Mouse (Mus musculus): Measurements from ENCODE around the gene Cdk12. TPM values are rescaled to one million over a fixed set of nuclear protein-coding genes. Genes with fewer than 3 reads are reported as not detected.

Cdk12 gene
- total RNA-seq, 1 experiment from 2014 or later: 51.7 TPM

DNA sequence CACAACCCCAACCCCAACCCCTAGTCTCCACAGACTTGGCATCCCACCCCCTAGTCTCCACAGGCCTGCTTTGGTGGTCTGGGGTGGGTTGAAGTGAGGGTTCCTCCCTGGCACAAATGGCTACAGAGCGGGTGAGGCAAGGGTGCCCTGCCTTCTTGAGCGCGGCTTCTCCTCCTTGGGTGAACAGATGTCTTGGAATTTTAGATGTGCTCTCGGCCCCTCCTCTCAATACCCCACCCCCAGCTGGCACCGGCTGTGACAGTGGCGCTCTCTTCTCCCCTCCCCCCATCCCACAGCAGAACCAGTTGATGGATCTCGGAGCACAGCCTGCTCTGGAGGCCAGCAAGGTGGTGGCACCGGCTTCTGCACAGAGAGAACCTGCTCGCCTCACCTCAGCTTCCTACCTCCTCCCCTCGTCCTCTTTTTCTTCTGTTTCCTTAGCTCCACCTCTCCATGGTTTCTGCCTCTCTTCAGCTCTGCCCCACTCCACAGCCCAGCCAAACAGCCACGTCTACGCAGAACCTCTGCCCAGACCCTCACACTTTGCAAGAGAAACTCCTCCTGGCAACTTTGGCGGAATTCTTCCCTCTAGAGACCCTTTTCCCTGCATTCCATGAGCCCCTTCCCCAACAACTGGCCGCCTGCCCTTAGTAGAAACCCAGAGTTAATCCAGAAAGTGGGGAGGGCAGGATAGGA lies 115.7 kb downstream of the Cdk12 start:
- no peak for DNase-seq

GRCm38 (mm10) chr11:98319120-98319519 lies 116.3 kb downstream of the Cdk12 start:
- DNase-seq: no peak

DNA sequence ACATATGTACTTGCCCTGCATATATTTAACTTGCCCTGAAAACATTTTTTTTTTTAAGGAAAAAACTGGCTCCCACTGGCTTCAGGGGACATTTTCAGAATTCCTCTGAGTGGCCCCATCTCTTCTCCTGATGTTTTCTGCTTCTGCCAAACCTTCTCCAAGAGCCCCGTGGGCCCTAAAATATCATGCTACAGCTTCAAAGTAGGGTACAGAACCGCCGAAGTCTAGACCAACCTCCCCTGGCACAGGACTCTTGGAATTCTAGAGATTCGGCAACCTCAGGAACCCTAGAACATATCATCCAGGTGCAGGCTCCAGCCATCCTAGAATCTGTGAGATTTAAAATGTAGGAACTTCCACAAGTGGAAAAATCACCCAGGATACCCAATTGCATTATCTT lies 116.7 kb downstream of the Cdk12 start:
- DNase-seq: no peak

GRCm38 (mm10) chr11:98319944-98320343 lies 117.1 kb downstream of the Cdk12 start:
- DNase-seq: no peak

DNA sequence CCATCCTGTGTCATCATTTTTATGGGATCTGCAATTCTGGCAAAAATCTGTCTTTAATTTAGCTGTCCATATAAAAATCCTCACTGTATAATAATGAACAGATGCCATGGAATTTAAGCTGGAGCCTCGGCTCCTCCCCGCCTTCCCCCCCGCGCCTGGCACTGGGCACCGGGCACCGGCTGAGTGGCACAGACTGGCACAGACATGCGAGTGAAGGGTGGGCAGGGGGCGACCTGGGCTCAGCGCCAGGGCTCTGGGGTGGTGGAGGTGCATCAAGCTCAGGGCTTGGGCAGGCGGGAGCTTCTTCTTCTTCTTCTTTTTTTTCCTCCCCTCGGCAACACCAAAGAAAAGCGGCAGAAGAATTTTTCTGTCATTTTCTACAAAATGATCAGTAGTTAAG lies 117.5 kb downstream of the Cdk12 start:
- DNase-seq: no peak

GRCm38 (mm10) chr11:98320806-98321676 lies 118.2 kb downstream of the Cdk12 start:
- no peak for DNase-seq

DNA sequence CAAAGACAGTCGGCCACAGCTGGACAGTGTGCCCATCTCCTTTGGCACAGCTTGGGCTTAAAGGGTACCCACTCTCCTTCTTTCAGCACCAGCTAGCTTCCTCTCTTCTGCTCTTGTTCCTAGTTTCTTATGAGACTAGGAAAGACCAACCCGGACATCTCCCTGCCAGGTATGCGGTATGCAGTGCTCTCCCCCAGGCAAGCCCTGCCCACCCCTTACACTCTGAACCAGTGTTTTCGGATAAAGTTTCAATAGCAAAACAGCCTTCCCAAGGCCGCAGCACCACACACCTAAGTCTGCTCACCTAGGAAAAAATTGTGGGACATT lies 118.8 kb downstream of the Cdk12 start:
- DNase-seq: no peak

DNA sequence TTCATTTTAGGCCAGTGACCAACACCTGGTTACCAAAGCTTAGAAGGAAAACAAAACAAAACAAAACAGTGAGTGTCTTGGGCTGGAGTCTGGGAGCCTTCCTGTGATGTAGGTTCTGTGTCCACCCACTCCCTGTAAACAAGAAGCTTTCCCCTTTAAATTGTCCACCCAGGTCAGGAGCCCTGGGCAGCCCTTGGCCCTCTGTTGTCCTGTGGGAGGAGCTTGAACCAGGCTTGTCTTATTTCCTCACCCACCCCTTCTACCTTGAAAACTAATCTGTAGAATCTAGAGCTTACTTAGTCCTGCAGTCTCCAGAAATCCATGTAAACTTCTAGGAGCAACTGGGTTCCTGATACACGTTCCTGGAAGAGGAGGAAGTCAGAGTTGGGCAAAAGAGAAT lies 119.3 kb downstream of the Cdk12 start:
- no peak for DNase-seq

DNA sequence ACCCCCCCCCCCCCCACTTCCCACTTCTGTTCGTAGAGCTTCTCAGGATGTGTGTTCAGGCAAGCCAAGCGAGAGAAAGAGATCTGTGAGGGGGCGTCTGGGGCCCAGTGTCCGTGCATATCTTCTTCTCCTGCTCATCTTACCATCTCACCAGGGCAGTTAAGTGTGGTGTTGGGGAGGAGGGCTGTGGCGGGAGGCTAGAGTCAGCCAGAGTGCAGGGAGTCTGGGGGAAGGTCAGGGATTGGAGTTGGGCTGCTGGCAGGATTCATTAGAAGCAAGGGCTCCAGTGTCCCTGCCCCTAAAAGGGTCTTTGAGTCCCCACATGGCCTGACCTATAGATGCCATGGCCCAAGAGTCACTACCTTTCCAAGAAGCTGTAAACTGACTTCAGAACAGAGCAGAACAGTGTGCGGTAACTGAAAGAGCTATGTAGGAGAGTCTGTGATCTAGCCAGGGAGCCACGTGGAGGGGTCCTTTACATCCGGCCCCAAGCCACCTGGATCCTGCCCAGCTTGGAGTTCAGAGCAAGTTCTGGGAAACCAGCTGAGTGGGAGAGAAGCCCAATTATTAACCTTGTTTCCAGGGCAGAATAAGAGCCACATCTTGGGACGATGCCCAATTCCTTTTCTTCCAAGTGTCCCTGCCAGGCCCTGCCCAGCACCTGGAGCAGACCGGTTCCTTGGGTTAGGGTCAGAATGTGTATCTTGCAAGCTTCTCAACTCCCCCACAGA lies 120.4 kb downstream of the Cdk12 start:
- no peak for DNase-seq

DNA sequence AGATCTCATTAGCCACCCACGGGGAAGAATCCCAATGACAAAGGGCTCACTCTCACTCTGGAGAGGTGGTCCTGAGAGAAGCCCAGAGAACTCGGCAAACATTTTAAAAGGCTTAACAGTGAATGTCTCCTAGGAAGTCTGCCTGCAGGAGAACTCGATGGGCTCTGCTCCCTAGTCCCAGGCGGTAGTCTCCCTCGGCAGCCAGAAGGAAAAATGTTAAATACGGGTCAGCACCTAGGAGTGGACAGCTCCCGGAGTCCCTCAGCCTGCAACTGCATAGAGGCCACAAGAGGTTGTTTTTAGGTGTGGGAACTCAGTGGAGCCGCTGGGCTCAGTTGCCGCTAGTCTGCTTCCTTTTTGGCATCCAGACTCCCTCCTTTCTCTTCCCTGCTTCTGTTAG lies 121.1 kb downstream of the Cdk12 start:
- no peak for DNase-seq

GRCm38 (mm10) chr11:98325191-98325820 lies 122.4 kb downstream of the Cdk12 start:
- no peak for DNase-seq

DNA sequence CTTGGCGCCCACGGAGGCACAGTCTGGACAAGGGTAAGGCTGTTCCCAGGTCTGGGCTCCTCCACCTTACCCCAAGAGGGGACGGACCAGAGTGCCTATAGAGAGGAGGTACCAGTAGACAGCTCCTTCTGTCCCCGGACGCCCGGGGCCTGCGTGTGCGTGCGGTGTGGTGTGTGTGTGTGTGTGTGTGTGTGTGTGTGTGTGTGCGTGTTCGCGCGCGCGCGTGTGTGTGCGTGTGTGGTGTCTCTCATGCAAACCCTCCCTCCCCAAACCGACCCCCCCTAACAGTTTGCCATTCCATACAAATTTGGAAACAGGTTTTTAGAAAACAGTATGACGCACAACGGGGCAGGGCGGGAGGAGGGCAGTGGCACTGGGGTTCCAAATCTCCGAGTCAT lies 123.0 kb downstream of the Cdk12 start:
- DNase-seq: no peak

GRCm38 (mm10) chr11:98326741-98327135 lies 123.9 kb downstream of the Cdk12 start:
- DNase-seq: no peak

GRCm38 (mm10) chr11:98327136-98328030 lies 124.5 kb downstream of the Cdk12 start:
- no peak for DNase-seq

DNA sequence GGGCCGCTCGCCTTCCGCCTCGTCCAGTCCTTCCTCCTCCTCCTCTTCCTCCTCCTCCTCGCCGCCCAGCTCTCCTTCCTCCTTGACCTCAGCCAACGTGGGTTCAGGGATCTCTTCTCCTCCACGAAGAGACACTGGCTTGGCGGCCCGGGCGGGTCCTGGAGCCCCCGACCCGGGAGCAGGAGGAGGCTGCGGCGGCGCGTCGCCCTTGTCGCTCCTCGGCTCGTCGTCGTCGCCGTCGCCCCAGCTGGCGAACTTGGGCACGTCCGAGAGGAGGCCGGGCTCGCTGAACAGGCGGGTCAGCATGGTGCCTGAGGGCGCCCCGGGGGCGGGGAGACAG lies 125.1 kb downstream of the Cdk12 start:
- DNase-seq: no peak

Small RNAs within 50 kb of the gene (microRNA-seq; reads per million reads assigned to microRNA genes)
- gene Gm27399: 0 reads per million in 2 experiments
- gene Mir5119: 0 to 0.71 reads per million in 2 experiments

Other genes starting within 250 kb of the Cdk12 start
- 13.4 and 20.9 TPM in 2 replicates for gene Plxdc1, start 216.6 kb upstream of the Cdk12 start, total RNA-seq (2021)
- gene Arl5c, start 206.9 kb upstream of the Cdk12 start, total RNA-seq (2021): 0.79 TPM in 1 of 2 replicates, not detected in the other
- gene Cacnb1, start 180.0 kb upstream of the Cdk12 start, total RNA-seq (2021): 7.4 and 10.4 TPM in 2 replicates
- 1,136 and 1,344 TPM in 2 replicates for gene Rpl19, start 176.3 kb upstream of the Cdk12 start, total RNA-seq (2021)
- 1.9 and 2.2 TPM in 2 replicates for gene Stac2, start 149.6 kb upstream of the Cdk12 start, total RNA-seq (2021)
- gene Fbxl20, start 52.7 kb upstream of the Cdk12 start, total RNA-seq (2021): 27.0 and 41.7 TPM in 2 replicates
- gene Med1, start 9.8 kb upstream of the Cdk12 start, total RNA-seq (2021): 75.4 and 86.1 TPM in 2 replicates
- gene Neurod2, start 126.6 kb downstream of the Cdk12 start, total RNA-seq (2021): not detected in 2 replicates
- 0.24 TPM in 1 of 2 replicates, not detected in the other for gene Ppp1r1b, start 145.3 kb downstream of the Cdk12 start, total RNA-seq (2021)
- gene Stard3, start 155.3 kb downstream of the Cdk12 start, total RNA-seq (2021): 23.6 and 23.9 TPM in 2 replicates
- 0.91 TPM in 1 of 2 replicates, not detected in the other for gene Tcap, start 180.8 kb downstream of the Cdk12 start, total RNA-seq (2021)
- gene Pnmt, start 183.4 kb downstream of the Cdk12 start, total RNA-seq (2021): 458 and 547 TPM in 2 replicates
- 3.6 and 6.5 TPM in 2 replicates for gene Pgap3, start 197.4 kb downstream of the Cdk12 start, total RNA-seq (2021)
- 3.8 and 6.2 TPM in 2 replicates for gene Erbb2, start 209.4 kb downstream of the Cdk12 start, total RNA-seq (2021)
- 80.3 and 84.7 TPM in 2 replicates for gene Mien1, start 235.9 kb downstream of the Cdk12 start, total RNA-seq (2021)
- 1.0 TPM in 1 of 2 replicates, not detected in the other for gene Grb7, start 243.3 kb downstream of the Cdk12 start, total RNA-seq (2021)

Measured in adrenal gland, postnatal 25 days (tissue).